Mouse (Mus musculus) CH12.LX (cell line): Measurements from ENCODE around the gene Calhm3. TPM values are rescaled to one million over a fixed set of nuclear protein-coding genes. Genes with fewer than 3 reads are reported as not detected.

Experiments
- DNase-seq: peaks from one replicate; pipeline ENCODE4 v3.0.0-alpha.2; 2013; ENCODE audit errors: extremely low read depth
- H3K27ac ChIP-seq: 2 replicates; pipeline ENCODE4 v1.5.1; 2012; ENCODE audit warnings: low read depth, mild to moderate bottlenecking, control low read depth, moderate library complexity; ENCODE audit not compliant: insufficient read depth
- H3K27me3 ChIP-seq: replicated peaks from 2 replicates; pipeline ENCODE3; 2012; ENCODE audit warnings: inconsistent platforms
- H3K36me3 ChIP-seq, 2 experiments: replicated peaks in 1 of 2; 2 replicates each; pipeline versions ENCODE3 to v1.6.1; 2012; ENCODE audit warnings: inconsistent platforms in 1 of 2, low read length in 1 of 2, mild to moderate bottlenecking in 1 of 2, mixed read lengths in 1 of 2, moderate library complexity in 1 of 2; ENCODE audit not compliant: control insufficient read depth in 1 of 2, insufficient read depth in 1 of 2
- H3K4me1 ChIP-seq, 2 experiments: 2 replicates each; pipeline ENCODE4 v1.6.1; 2012; ENCODE audit warnings: inconsistent platforms in 1 of 2, moderate library complexity in 1 of 2; ENCODE audit not compliant: insufficient read depth in 2 of 2, control insufficient read depth in 1 of 2
- H3K4me2 ChIP-seq: 2 replicates; pipeline ENCODE4 v1.6.1; 2012; ENCODE audit warnings: low read depth, mild to moderate bottlenecking, control low read depth; ENCODE audit not compliant: poor library complexity, insufficient read depth, severe bottlenecking
- H3K4me3 ChIP-seq, 3 experiments: fragments of 150-350 bp in 1 of 3; sonication (generic) in 1 of 3; replicated peaks in 1 of 3; 2 replicates each; pipeline versions ENCODE3 to v1.5.1; 2011 to 2012; ENCODE audit warnings: low read depth in 2 of 3, low read length in 2 of 3, mild to moderate bottlenecking in 2 of 3, moderate library complexity in 2 of 3, control low read depth in 1 of 3, improper control_type of control experiment in 1 of 3, inconsistent platforms in 1 of 3, mixed read lengths in 1 of 3; ENCODE audit not compliant: poor library complexity in 1 of 3
- H3K79me2 ChIP-seq: replicated peaks from 2 replicates; pipeline ENCODE4 v1.6.1; 2012; ENCODE audit warnings: mild to moderate bottlenecking, moderate library complexity; ENCODE audit not compliant: control insufficient read depth, poor library complexity, insufficient read depth, severe bottlenecking; ENCODE audit errors: extremely low read depth
- H3K9ac ChIP-seq: 2 replicates; pipeline ENCODE4 v1.6.1; 2012; ENCODE audit warnings: low read depth, mild to moderate bottlenecking, control low read depth, moderate library complexity; ENCODE audit not compliant: insufficient read depth
- H3K9me3 ChIP-seq: replicated peaks from 2 replicates; pipeline ENCODE3; 2012; ENCODE audit warnings: low read length, inconsistent platforms, mixed read lengths
- CHD1 ChIP-seq: IDR thresholded peaks from 2 replicates; pipeline ENCODE4 v1.6.1; 2012; ENCODE audit warnings: low read depth, low read length, improper control_type of control experiment, inconsistent platforms
- CTCF ChIP-seq, 2 experiments: IDR thresholded peaks in 1 of 2; conservative IDR thresholded peaks in 1 of 2; 2 replicates each; pipeline ENCODE4 v1.5.1; 2011 to 2012; ENCODE audit warnings: low read depth in 2 of 2, low read length in 2 of 2, improper control_type of control experiment in 1 of 2, inconsistent platforms in 1 of 2, mild to moderate bottlenecking in 1 of 2, moderate library complexity in 1 of 2
- E2F4 ChIP-seq: IDR thresholded peaks from 2 replicates; pipeline ENCODE4 v1.6.1; 2011; ENCODE audit warnings: low read depth, low read length, improper control_type of control experiment; ENCODE audit not compliant: insufficient replicate concordance
- EP300 ChIP-seq: IDR thresholded peaks from 2 replicates; pipeline ENCODE4 v1.6.1; 2011; ENCODE audit warnings: low read length, improper control_type of control experiment
- ETS1 ChIP-seq: conservative IDR thresholded peaks from 2 replicates; pipeline ENCODE4 v1.6.1; 2012; ENCODE audit warnings: low read depth, mild to moderate bottlenecking, inconsistent platforms, low read length, improper control_type of control experiment, moderate library complexity
- IRF4 ChIP-seq: IDR thresholded peaks from 2 replicates; pipeline ENCODE4 v1.6.1; 2014; ENCODE audit warnings: low read depth, mild to moderate bottlenecking, inconsistent platforms, low read length, improper control_type of control experiment
- JUN ChIP-seq: IDR thresholded peaks from 2 replicates; pipeline ENCODE4 v1.6.1; 2011; ENCODE audit warnings: low read depth, mild to moderate bottlenecking, low read length, improper control_type of control experiment, moderate library complexity; ENCODE audit not compliant: insufficient read depth
- JUND ChIP-seq: conservative IDR thresholded peaks from 2 replicates; pipeline ENCODE4 v1.6.1; 2011; ENCODE audit warnings: low read depth, low read length, improper control_type of control experiment
- KAT2A ChIP-seq: IDR thresholded peaks from 2 replicates; pipeline ENCODE4 v1.6.1; 2012; ENCODE audit warnings: low read length, improper control_type of control experiment, inconsistent platforms; ENCODE audit not compliant: insufficient replicate concordance
- MAFK ChIP-seq: IDR thresholded peaks from 2 replicates; pipeline ENCODE4 v1.6.1; 2011; ENCODE audit warnings: low read length, improper control_type of control experiment; ENCODE audit not compliant: insufficient replicate concordance
- MAX ChIP-seq: IDR thresholded peaks from 2 replicates; pipeline ENCODE4 v1.6.1; 2011; ENCODE audit warnings: low read length, improper control_type of control experiment
- MAZ ChIP-seq: IDR thresholded peaks from 2 replicates; pipeline ENCODE4 v1.6.1; 2012; ENCODE audit warnings: low read depth, mild to moderate bottlenecking, inconsistent platforms, low read length, improper control_type of control experiment, moderate library complexity
- MEF2A ChIP-seq: IDR thresholded peaks from 2 replicates; pipeline ENCODE4 v1.6.1; 2014; ENCODE audit warnings: low read depth, mild to moderate bottlenecking, inconsistent platforms, low read length, improper control_type of control experiment, borderline replicate concordance
- MXI1 ChIP-seq: IDR thresholded peaks from 2 replicates; pipeline ENCODE4 v1.6.1; 2011; ENCODE audit warnings: mild to moderate bottlenecking, low read depth, low read length, improper control_type of control experiment
- MYC ChIP-seq: IDR thresholded peaks from 2 replicates; pipeline ENCODE4 v1.6.1; 2011; ENCODE audit warnings: low read depth, mild to moderate bottlenecking, improper control_type of control experiment, low read length
- NRF1 ChIP-seq: IDR thresholded peaks from 2 replicates; pipeline ENCODE4 v1.6.1; 2014; ENCODE audit warnings: low read depth, mild to moderate bottlenecking, inconsistent platforms, low read length, improper control_type of control experiment, moderate library complexity
- PAX5 ChIP-seq: IDR thresholded peaks from 2 replicates; pipeline ENCODE4 v1.6.1; 2012; ENCODE audit warnings: low read length, inconsistent platforms, mixed read lengths
- POLR2A ChIP-seq: IDR thresholded peaks from 2 replicates; pipeline ENCODE4 v1.6.1; 2011; ENCODE audit warnings: low read depth, mild to moderate bottlenecking, improper control_type of control experiment, low read length
- POLR2AphosphoS2 ChIP-seq: IDR thresholded peaks from 2 replicates; pipeline ENCODE4 v1.6.1; 2011; ENCODE audit warnings: low read depth, low read length, improper control_type of control experiment
- SIN3A ChIP-seq: IDR thresholded peaks from 2 replicates; pipeline ENCODE4 v1.6.1; 2012; ENCODE audit warnings: low read length, improper control_type of control experiment, inconsistent platforms
- SMC3 ChIP-seq: IDR thresholded peaks from 2 replicates; pipeline ENCODE4 v1.6.1; 2011; ENCODE audit warnings: low read depth, low read length, improper control_type of control experiment
- TBP ChIP-seq: conservative IDR thresholded peaks from 2 replicates; pipeline ENCODE4 v1.6.1; 2011; ENCODE audit warnings: low read depth, low read length, improper control_type of control experiment
- ZC3H11A ChIP-seq: IDR thresholded peaks from 2 replicates; pipeline ENCODE4 v1.6.1; 2012; ENCODE audit warnings: low read depth, mild to moderate bottlenecking, inconsistent platforms, low read length, improper control_type of control experiment
- ZMIZ1 ChIP-seq: IDR thresholded peaks from 2 replicates; pipeline ENCODE4 v1.6.1; 2012; ENCODE audit warnings: low read depth, mild to moderate bottlenecking, inconsistent platforms, low read length, improper control_type of control experiment
- dilution Hi-C: fragments of 300-500 bp; cut with MboI; formaldehyde crosslinking; loops from 2 replicates; pipeline ENCODE4 v1.14.3; 2020; ENCODE audit warnings: low sequenced_read_pairs; ENCODE audit not compliant: extremely low pct_unique_long_range_greater_than_20kb, extremely low pct_ligation_motif_present
- in situ Hi-C: fragments of 300-500 bp; cut with MboI; formaldehyde crosslinking; loops from 3 replicates; pipeline ENCODE4 v1.14.3; 2019; ENCODE audit warnings: low sequenced_read_pairs, low pct_ligation_motif_present, low pct_unique_long_range_greater_than_20kb, mixed read lengths
- polyA plus RNA-seq: library from polyadenylated mRNA; unstranded; fragments of >175 nt; gene quantifications from 2 replicates; pipeline ENCODE4 v1.2.1, GENCODE M21; 2012; ENCODE audit warnings: low read depth; ENCODE audit not compliant: insufficient read length
- total RNA-seq, 2 experiments: library from RNA; depleted of rRNA; stranded (reverse); fragments of 300-350 nt in 1 of 2; fragments of >200 nt in 1 of 2; gene quantifications; 2 replicates each; pipeline ENCODE4 v1.2.3; 2012 to 2014

Gene Calhm3
- total and polyA plus RNA-seq, 3 experiments, result not detected

- TF ChIP-seq SIN3A (peak; percentile 48; the same call in 1 of the 2 replicates), CTCF (conservative IDR thresholded peaks at IDR 0.05 in 1 of 2, IDR thresholded peaks at IDR 0.05 in 1 of 2; ENCODE audit: low read depth in 2 of 2, low read length in 2 of 2) (peak; percentile 94 to 96), JUND (no peak), MAX (no peak), EP300 (no peak), PAX5 (no peak), CHD1 (no peak)
Measured at GRCm38 (mm10) chr19:47168223-47168622, 10.7 kb upstream of the Calhm3 start (continued).

- in situ Hi-C loops (loop anchor here (5.0 to 10.0 kb wide), 2 partner anchors 35 to 53 kb away; no protein-coding TSS in a partner anchor), dilution Hi-C loops (no loop called here)
Measured at GRCm38 (mm10) chr19:47167617-47168214, 10.2 kb upstream of the Calhm3 start.

GRCm38 (mm10) chr19:47166758-47167157, 9.2 kb upstream of the Calhm3 start:
- Histone ChIP-seq H3K79me2 (no peaks in the 10 kb centered on the region), H3K27ac (no peak overlapping the region), H3K4me1 (peaks cover 0 to 13% of the 10 kb centered on the region in 2 experiments; a peak in 2 of 4 replicates), H3K9me3 (peaks cover 12% of the 10 kb centered on the region), H3K9ac (no peak overlapping the region), H3K27me3 (peaks cover 4% of the 10 kb centered on the region), H3K4me3 (no peak overlapping the region), H3K4me2 (no peak overlapping the region), H3K36me3 (no peaks in the 10 kb centered on the region)
- DNase-seq, result no peak
- in situ Hi-C loops (loop anchor here (5.0 to 10.0 kb wide), 2 partner anchors 34 to 52 kb away; no protein-coding TSS in a partner anchor), dilution Hi-C loops (no loop called here)
- no peak for TF ChIP-seq E2F4
- no peak for TF ChIP-seq JUN
- TF ChIP-seq POLR2AphosphoS2, result no peak
- no peak for TF ChIP-seq TBP
- TF ChIP-seq KAT2A, result no peak
- no peak for TF ChIP-seq CHD1
- no peak for TF ChIP-seq ZMIZ1
- TF ChIP-seq IRF4, result no peak
- TF ChIP-seq NRF1, result no peak
- TF ChIP-seq JUND, result no peak
- no peak for TF ChIP-seq MXI1
- no peak for TF ChIP-seq POLR2A
- TF ChIP-seq ZC3H11A, result no peak
- no peak for TF ChIP-seq MEF2A
- TF ChIP-seq MAFK, result no peak
- no peak for TF ChIP-seq CTCF (conservative IDR thresholded peaks at IDR 0.05 in 1 of 2, IDR thresholded peaks at IDR 0.05 in 1 of 2; ENCODE audit: low read depth in 2 of 2, low read length in 2 of 2)
- TF ChIP-seq MAZ, result no peak
- TF ChIP-seq ETS1, result no peak
- TF ChIP-seq MYC, result no peak

More at GRCm38 (mm10) chr19:47167617-47168214, 10.2 kb upstream of the Calhm3 start:
- Histone ChIP-seq H3K9ac (no peak overlapping the region), H3K9me3 (peaks cover 12% of the 10 kb centered on the region), H3K4me2 (no peak overlapping the region), H3K79me2 (no peaks in the 10 kb centered on the region), H3K4me1 (peaks cover 0 to 13% of the 10 kb centered on the region in 2 experiments; a peak in 2 of 4 replicates), H3K27ac (no peak overlapping the region), H3K4me3 (no peak overlapping the region), H3K36me3 (no peaks in the 10 kb centered on the region), H3K27me3 (peaks cover 4% of the 10 kb centered on the region)
- no peak for DNase-seq
- TF ChIP-seq SMC3, result no peak
